Mouse (Mus musculus) limb, embryonic 14.5 days (tissue): ENCODE data around the gene Btnl1. TPM values are rescaled to one million over a fixed set of nuclear protein-coding genes. Genes with fewer than 3 reads are reported as not detected.

ENCODE experiments used
- ATAC-seq: fragments of 200-750 bp; cut with Nextera tagmentation; 2 replicates; pipeline ENCODE4 v1.8.0; 2017; ENCODE audit warnings: low read depth, moderate number of reproducible peaks, moderate TSS enrichment; ENCODE audit not compliant: low FRiP score
- DNase-seq: peaks from one replicate; pipeline ENCODE4 v3.0.0-alpha.2; 2015; ENCODE audit warnings: low spot score
- H3K27ac ChIP-seq: fragments of 300-500 bp; sonication (generic); replicated peaks from 2 replicates; pipeline ENCODE4 v1.5.1; 2014; ENCODE audit warnings: low read depth, mild to moderate bottlenecking, low read length, moderate library complexity, mixed read lengths
- H3K27me3 ChIP-seq: fragments of 300-500 bp; sonication (generic); 2 replicates; pipeline ENCODE4 v1.6.1; 2014; ENCODE audit warnings: low read length, mixed read lengths; ENCODE audit not compliant: control insufficient read depth, insufficient read depth
- H3K36me3 ChIP-seq: fragments of 300-500 bp; sonication (generic); 2 replicates; pipeline ENCODE4 v1.6.1; 2014; ENCODE audit warnings: mild to moderate bottlenecking, low read length, moderate library complexity, mixed read lengths; ENCODE audit not compliant: control insufficient read depth, insufficient read depth
- H3K4me1 ChIP-seq: fragments of 300-500 bp; sonication (generic); 2 replicates; pipeline ENCODE4 v1.6.1; 2014; ENCODE audit warnings: antibody characterized with exemption, low read length, mixed read lengths; ENCODE audit not compliant: control insufficient read depth, insufficient read depth
- H3K4me2 ChIP-seq: fragments of 300-500 bp; sonication (generic); replicated peaks from 2 replicates; pipeline ENCODE4 v1.6.1; 2014; ENCODE audit warnings: low read depth, mild to moderate bottlenecking, low read length, moderate library complexity; ENCODE audit not compliant: severe bottlenecking
- H3K4me3 ChIP-seq: fragments of 300-500 bp; sonication (generic); replicated peaks from 2 replicates; pipeline ENCODE4 v1.5.1; 2014; ENCODE audit warnings: low read length
- H3K9ac ChIP-seq: fragments of 300-500 bp; sonication (generic); 2 replicates; pipeline ENCODE4 v1.6.1; 2014; ENCODE audit warnings: mild to moderate bottlenecking, low read depth, low read length, moderate library complexity; ENCODE audit not compliant: severe bottlenecking
- H3K9me3 ChIP-seq: fragments of 300-500 bp; sonication (generic); 2 replicates; pipeline ENCODE4 v1.6.1; 2016; ENCODE audit warnings: low read length; ENCODE audit not compliant: control insufficient read depth
- POLR2A ChIP-seq: fragments of 200-500 bp; IDR thresholded peaks from 2 replicates; pipeline ENCODE4 v1.8.0; 2012; ENCODE audit warnings: inconsistent platforms, mild to moderate bottlenecking, moderate library complexity, borderline replicate concordance; ENCODE audit not compliant: insufficient read depth, insufficient read length; ENCODE audit errors: extremely low read depth
- WGBS: fragments of 180-500 bp; shearing (Covaris S2); extraction: QIAGEN DNeasy Blood & Tissue Kit; methylation state at CpG from one replicate; pipeline ENCODE4 v1.1.7; 2014; 5-methylcytosine and 5-hydroxymethylcytosine counted together
- polyA plus RNA-seq, 2 experiments: library from polyadenylated mRNA; depleted of rRNA in 1 of 2; stranded (reverse) in 1 of 2; unstranded in 1 of 2; fragments of >200 nt; fragmentation: Nextera tagmentation in 1 of 2; extraction: Ambion mirVana in 1 of 2; gene quantifications; 2 replicates each; pipeline versions ENCODE4 v1.2.1 to v1.2.3; 2012 to 2014

Btnl1 gene
- polyA plus RNA-seq, 2 experiments, result not detected

DNA sequence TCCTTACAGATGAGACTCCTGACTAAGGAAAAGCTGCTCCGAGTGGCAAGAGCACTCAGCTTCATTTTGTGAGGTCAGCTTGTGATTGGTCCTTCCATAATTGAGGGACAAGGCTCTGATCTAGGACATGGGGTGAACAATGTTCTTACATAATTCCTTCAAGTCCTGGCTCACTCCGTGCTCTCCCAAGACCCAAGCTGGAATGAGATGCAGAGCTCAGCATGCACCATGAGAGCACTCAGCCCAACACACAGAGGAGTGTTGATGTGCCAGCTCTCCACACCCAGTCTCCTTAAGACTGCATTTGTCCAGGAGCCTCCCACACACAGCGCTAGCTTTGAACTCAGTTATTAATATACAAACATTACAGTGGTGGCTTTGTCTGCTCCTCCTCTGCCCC is 7.8 kb downstream of the Btnl1 start:
- Histone ChIP-seq H3K4me2 (no peak overlapping the region), H3K4me1 (no peaks in the 10 kb centered on the region), H3K27me3 (no peaks in the 10 kb centered on the region), H3K4me3 (no peak overlapping the region), H3K36me3 (no peaks in the 10 kb centered on the region), H3K27ac (no peak overlapping the region), H3K9me3 (no peaks in the 10 kb centered on the region), H3K9ac (no peak overlapping the region)
- ATAC-seq (no peak), DNase-seq (no peak)
- WGBS, result 54% methylated on average over 3 of the region's 3 CpGs
- no peak for TF ChIP-seq POLR2A

DNA sequence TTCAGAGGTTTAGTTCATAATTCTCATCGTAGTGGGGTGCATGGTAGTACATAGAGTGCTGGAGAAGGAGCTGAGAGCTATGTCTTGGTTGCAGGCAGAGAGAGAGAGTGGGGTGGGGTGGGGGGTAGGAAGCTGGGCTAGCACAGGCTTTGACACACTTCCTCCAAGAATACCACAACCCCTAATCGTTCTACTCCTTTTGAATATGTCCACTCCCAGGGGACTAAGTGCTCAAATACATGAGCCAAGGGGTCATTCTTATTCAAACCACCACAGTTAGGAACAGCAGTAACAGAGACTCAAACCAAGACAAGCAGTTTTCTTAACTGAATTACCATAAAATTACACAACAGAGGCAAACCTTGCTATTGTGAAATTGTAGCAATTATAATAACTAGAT is 9.7 kb downstream of the Btnl1 start:
- H3K27ac ChIP-seq, result no peak overlapping the region
- 0 out of 2 replicates have a peak, but pooled peaks cover 2% of the 10 kb centered on the region for H3K27me3 ChIP-seq
- H3K9ac ChIP-seq, result no peak overlapping the region
- TF ChIP-seq POLR2A, result no peak
- no peaks in the 10 kb centered on the region for H3K4me1 ChIP-seq
- WGBS, result 68% methylated on average over 2 of the region's 2 CpGs
- no peaks in the 10 kb centered on the region for H3K36me3 ChIP-seq
- ATAC-seq, result no peak
- no peaks in the 10 kb centered on the region for H3K9me3 ChIP-seq
- no peak for DNase-seq
- no peak overlapping the region for H3K4me2 ChIP-seq
- no peak overlapping the region for H3K4me3 ChIP-seq

DNA sequence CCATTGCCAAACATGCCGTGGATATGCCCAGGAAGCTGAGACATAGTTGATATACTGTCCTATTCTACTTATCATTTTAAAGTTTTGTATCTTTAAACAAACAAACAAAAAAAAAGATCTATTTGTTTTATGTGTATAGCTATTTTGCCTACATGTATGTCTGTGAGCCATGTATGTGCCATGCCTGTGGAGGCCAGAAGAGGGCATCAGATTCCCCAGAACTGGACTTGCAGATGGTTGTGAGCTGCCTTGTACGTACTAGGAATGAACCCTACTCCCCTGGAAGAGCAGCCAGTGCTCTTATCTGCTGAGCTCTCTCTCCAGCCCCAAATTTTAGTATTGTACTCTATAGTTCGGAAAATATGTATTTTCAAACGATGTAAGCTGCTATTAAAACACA is 11.6 kb downstream of the Btnl1 start:
- TF ChIP-seq POLR2A, result no peak
- 0 out of 2 replicates have a peak, but pooled peaks cover 4% of the 10 kb centered on the region for H3K27me3 ChIP-seq
- H3K4me2 ChIP-seq, result no peak overlapping the region
- no peak overlapping the region for H3K27ac ChIP-seq
- ATAC-seq, result no peak
- H3K36me3 ChIP-seq, result no peaks in the 10 kb centered on the region
- no peaks in the 10 kb centered on the region for H3K9me3 ChIP-seq
- no peak for DNase-seq
- no peak overlapping the region for H3K4me3 ChIP-seq
- WGBS, result 32% methylated on average over 4 of the region's 4 CpGs
- no peak overlapping the region for H3K9ac ChIP-seq
- H3K4me1 ChIP-seq, result no peaks in the 10 kb centered on the region

DNA sequence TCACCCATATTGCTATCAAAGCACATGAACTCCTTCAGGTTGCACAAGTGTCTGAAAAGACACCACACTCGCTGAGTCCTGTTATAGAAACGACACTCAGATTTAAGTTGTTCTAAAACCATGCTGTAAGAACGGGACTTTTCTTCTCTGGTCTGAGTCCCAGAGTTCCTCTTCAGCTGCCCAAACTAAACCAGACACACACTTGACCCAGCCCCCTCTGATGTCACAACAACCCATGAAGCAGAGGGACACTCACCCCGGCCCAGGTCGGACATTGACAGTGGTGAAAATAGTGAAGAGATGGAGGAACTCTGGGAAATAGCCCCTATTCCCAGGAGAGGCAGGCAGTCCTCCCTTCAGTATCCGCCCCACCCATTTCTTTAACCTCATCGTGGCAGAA is 14.6 kb downstream of the Btnl1 start:
- ATAC-seq (no peak), DNase-seq (no peak)
- H3K9ac ChIP-seq, result no peak overlapping the region
- 70% methylated on average over 7 of the region's 7 CpGs for WGBS
- H3K4me2 ChIP-seq, result no peak overlapping the region
- 0 out of 2 replicates have a peak, but pooled peaks cover 4% of the 10 kb centered on the region for H3K27me3 ChIP-seq
- H3K36me3 ChIP-seq, result no peaks in the 10 kb centered on the region
- no peak for TF ChIP-seq POLR2A
- no peaks in the 10 kb centered on the region for H3K4me1 ChIP-seq
- no peak overlapping the region for H3K4me3 ChIP-seq
- H3K27ac ChIP-seq, result no peak overlapping the region
- H3K9me3 ChIP-seq, result no peaks in the 10 kb centered on the region

DNA sequence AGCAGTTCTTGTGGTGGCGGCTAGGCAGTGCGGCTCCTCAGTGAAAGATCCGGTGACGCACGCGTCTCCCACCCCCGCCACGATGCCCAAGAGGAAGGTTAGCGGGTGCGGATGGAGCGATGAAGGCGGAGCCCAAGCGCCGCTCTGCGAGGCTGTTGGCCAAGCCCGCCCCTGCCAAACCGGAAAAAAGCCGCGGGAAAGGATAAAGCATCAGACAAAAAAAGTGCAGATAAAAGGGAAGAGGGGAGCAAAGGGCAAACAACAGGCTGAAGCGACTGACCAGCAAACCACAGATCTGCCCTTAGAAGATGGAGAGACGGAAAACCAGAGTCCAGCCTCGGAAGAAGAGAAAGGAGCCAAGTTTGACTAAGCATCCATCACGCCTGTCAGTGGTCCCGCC is 15.4 kb downstream of the Btnl1 start:
- no peak for TF ChIP-seq POLR2A
- Histone ChIP-seq H3K27ac (no peak overlapping the region), H3K4me3 (peak overlapping the region; percentile 32), H3K4me1 (no peaks in the 10 kb centered on the region), H3K36me3 (no peaks in the 10 kb centered on the region), H3K27me3 (0 out of 2 replicates have a peak, but pooled peaks cover 4% of the 10 kb centered on the region), H3K4me2 (peak overlapping the region; percentile 58), H3K9me3 (no peaks in the 10 kb centered on the region), H3K9ac (no peak overlapping the region)
- WGBS, result 5% methylated on average over 24 of the region's 24 CpGs
- ATAC-seq (no peak), DNase-seq (peak; percentile 13)

DNA sequence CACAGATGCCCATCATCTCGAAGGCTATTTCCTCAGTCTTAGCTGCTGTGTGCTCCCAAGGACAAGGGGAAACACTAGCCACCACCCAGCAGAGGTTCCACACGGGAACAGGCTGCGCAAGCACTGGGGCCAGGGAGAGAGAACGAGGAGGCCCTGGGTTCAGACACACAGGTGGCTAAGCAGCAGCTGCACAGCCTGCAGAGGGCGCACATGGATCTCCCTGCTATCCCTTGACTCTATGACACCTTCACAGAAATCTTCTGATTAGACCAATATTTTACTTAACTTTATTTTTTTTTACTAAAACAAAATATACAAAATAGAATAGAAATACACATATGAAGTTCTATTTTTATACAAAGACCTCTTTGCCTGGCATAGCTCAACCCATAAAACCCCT is 20.4 kb downstream of the Btnl1 start:
- Histone ChIP-seq H3K4me3 (no peak overlapping the region), H3K9ac (no peak overlapping the region), H3K36me3 (no peaks in the 10 kb centered on the region), H3K4me1 (no peaks in the 10 kb centered on the region), H3K27me3 (no peaks in the 10 kb centered on the region), H3K4me2 (no peak overlapping the region), H3K9me3 (no peaks in the 10 kb centered on the region), H3K27ac (no peak overlapping the region)
- no peak for ATAC-seq
- WGBS, result 64% methylated on average over 5 of the region's 5 CpGs
- no peak for TF ChIP-seq POLR2A
- DNase-seq, result no peak
